Mouse (Mus musculus) spleen, postnatal 10 days (tissue): ENCODE results near the gene Cyp4x1.
A peak's percentile ranks its signal among the peaks of the same experiment; 100 is the strongest.

ENCODE experiments used
- DNase-seq, 2 experiments: peaks; one replicate each; pipeline ENCODE4 v3.0.0; 2021 to 2022; ENCODE audit warnings: low spot score in 2 of 2

Cyp4x1 gene

DNA sequence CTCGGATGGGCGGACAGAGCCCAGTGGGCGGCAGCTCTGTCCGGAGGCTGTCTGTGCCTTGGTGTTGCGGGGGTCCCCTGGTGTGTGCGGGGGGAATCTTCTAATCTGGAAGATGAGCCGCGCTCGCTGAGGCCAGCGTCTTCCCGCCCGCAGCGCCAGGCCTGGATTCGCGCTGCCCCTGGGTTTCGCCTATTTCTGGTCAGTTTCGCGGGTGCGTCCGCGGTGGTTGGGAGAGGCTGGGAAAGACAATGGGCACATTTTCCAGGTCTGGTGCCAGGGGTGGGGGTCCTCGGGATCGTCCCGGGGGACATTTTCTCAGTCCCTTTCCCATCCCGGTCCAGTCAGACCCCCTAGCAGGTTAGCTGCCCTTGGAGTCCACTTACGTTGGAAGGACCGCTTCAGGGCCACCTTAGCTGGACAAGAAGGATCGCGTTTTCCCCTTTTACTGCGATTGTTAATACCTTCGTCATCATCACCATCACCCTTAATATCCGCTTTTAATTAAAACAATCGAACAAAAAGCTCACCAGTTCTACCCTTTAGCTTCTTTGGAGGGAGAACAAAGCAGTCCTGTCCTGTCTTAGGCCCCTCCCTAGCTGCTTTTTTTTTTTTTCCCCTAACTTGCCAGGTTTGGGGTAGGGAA, 76.3 kb downstream of the Cyp4x1 start:
- peak; percentile 67 to 71 for DNase-seq

DNA sequence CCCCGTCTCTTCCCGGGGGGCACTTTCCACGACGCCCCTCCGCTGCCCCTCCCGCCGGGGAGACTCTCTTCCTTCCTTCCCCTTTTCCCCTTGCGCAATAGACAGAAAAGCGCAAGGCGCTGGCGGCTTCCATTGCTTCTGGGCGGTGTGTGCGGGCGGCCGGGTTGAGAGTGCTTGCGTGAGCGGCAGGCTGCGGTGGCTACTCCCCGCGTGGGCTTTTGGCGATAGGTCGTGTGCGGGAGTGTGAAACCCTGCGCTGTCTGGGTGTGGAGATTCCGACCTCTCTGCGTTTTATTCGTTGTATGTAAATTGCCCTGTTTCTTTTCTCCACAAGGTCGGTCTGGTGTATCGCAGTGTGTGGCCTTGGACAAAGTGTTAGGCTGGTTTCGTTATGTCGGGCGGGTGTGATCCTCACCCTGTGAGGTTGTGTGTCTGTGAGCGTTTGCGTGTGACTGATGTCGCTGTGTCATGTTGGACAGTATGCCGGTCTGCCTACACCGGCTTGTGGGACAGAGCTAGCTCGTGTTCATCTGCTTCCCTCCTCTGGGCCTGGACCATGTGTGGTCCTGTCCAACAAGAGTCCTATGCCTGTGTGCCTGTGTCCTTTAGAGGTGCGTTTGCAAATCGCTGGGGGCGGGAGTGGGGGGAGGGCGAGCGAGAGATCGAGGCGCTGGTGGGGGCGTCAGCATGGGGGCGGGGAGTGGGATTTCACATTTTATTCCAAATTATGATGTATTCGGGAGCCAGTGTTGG, 77.0 kb downstream of the Cyp4x1 start:
- peak; percentile 66 to 76 for DNase-seq

DNA sequence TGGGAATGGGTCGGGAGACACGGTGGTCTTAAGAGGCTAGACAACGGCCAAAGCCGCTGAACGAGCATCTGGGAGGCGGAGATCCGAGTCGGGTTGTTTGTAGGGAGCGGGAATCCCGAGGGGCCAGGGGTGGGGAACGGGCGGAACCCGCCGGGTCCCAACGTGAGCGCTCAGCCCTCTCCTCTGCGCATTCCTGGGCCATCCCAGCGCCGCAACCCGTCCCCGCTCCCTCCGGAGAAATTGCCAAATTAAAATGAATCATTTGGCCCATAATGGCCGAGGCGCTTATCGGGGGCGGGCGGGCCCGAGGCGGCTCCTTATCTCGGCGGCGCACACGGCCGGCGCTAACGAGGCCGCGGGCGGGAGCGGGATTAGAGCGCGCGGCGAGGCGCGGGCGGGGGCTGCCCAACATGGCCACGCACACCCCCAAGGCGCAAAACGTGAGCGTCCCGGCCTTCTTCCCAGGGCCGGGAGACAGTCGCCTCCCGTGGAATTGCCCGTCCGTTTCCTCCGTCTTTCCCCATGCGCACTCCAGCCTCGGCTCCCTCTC, 77.6 kb downstream of the Cyp4x1 start, which contains the start of gene Tal1:
Tal1 (plus strand) TSS at position 56 of the 550 bp plus-strand sequence.
- peak; percentile 85 to 90 for DNase-seq
